Mouse (Mus musculus): Measurements from ENCODE around the gene Sh3gl3. TPM values are rescaled to one million over a fixed set of nuclear protein-coding genes. Genes with fewer than 3 reads are reported as not detected.

The Sh3gl3 gene
- 0.16 and 0.19 TPM in 2 replicates for polyA plus RNA-seq (2015; fragmentation: Nextera tagmentation; extraction: Ambion mirVana)

GRCm38 (mm10) chr7:82173540-82173939 lies at the start of gene Sh3gl3:
TSS of gene Sh3gl3 (plus strand) at chr7:82173840.
- no peak within 1 kb of the TSS for H3K27ac ChIP-seq (ENCODE audit: low read length)
- H3K4me2 ChIP-seq (ENCODE audit: low read depth, low read length), result peak within 1 kb of the TSS; percentile 71
- H3K36me3 ChIP-seq (ENCODE audit: control insufficient read depth, insufficient read depth), result no peaks in the 10 kb centered on the region
- no peaks in the 10 kb centered on the region for H3K4me1 ChIP-seq (ENCODE audit: control insufficient read depth, low read depth, low read length)
- peak within 1 kb of the TSS; percentile 50 for H3K4me3 ChIP-seq (ENCODE audit: low read depth, low read length)
- no peak within 1 kb of the TSS for H3K9ac ChIP-seq (ENCODE audit: low read depth, low read length)
- no peaks in the 10 kb centered on the region for H3K9me3 ChIP-seq (replicated peaks; ENCODE audit: control insufficient read depth, low read length)
- 56% methylated on average over 3 of the region's 3 CpGs for WGBS (ENCODE audit: insufficient replicate concordance)
- no peak for ATAC-seq (ENCODE audit: low read depth)
- H3K27me3 ChIP-seq (ENCODE audit: control insufficient read depth, insufficient read depth, low read depth, low read length), result peaks cover 20% of the 10 kb centered on the region

DNA sequence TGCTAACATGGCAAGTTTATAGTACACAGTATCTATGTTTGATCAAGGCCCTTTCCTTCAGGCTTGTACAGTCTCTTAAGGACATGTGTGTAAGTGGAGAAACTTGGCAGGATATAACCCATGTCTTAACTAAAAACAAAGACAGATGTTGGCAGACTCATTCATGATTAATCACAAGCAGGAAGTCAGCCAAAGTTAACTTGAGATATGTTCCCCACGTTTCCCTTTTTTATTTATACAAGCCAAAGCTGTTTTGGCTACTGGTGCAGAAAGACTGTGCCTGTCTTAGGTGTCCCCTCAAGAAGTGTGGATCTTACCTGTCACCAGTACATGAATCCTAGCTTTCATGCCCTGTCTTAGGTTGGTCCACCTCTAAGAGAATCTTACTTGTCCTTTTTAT lies 35.4 kb upstream of the Sh3gl3 start:
- no peak overlapping the region for H3K4me2 ChIP-seq (ENCODE audit: low read depth, low read length)

GRCm38 (mm10) chr7:82147151-82147550 lies 26.5 kb upstream of the Sh3gl3 start:
- no peak overlapping the region for H3K4me2 ChIP-seq (ENCODE audit: low read depth, low read length)
- 80% methylated on average over 5 of the region's 5 CpGs for WGBS (ENCODE audit: insufficient replicate concordance)
- H3K9ac ChIP-seq (ENCODE audit: low read depth, low read length), result no peak overlapping the region
- no peaks in the 10 kb centered on the region for H3K36me3 ChIP-seq (ENCODE audit: control insufficient read depth, insufficient read depth)
- H3K4me1 ChIP-seq (ENCODE audit: control insufficient read depth, low read depth, low read length), result no peaks in the 10 kb centered on the region
- H3K9me3 ChIP-seq (replicated peaks; ENCODE audit: control insufficient read depth, low read length), result no peaks in the 10 kb centered on the region
- no peak for ATAC-seq (ENCODE audit: low read depth)
- H3K4me3 ChIP-seq (ENCODE audit: low read depth, low read length), result no peak overlapping the region
- H3K27me3 ChIP-seq (ENCODE audit: control insufficient read depth, insufficient read depth, low read depth, low read length), result no peaks in the 10 kb centered on the region
- no peak overlapping the region for H3K27ac ChIP-seq (ENCODE audit: low read length)

More for the DNA sequence above, 35.4 kb upstream of the Sh3gl3 start:
- no peak overlapping the region for H3K27ac ChIP-seq (ENCODE audit: low read length)
- H3K4me3 ChIP-seq (ENCODE audit: low read depth, low read length), result no peak overlapping the region
- ATAC-seq (ENCODE audit: low read depth), result no peak
- no peaks in the 10 kb centered on the region for H3K4me1 ChIP-seq (ENCODE audit: control insufficient read depth, low read depth, low read length)
- H3K9me3 ChIP-seq (replicated peaks; ENCODE audit: control insufficient read depth, low read length), result no peaks in the 10 kb centered on the region
- no peaks in the 10 kb centered on the region for H3K36me3 ChIP-seq (ENCODE audit: control insufficient read depth, insufficient read depth)
- H3K9ac ChIP-seq (ENCODE audit: low read depth, low read length), result no peak overlapping the region
- WGBS (ENCODE audit: insufficient replicate concordance), result 16% methylated on average over 1 of the region's 1 CpGs
- no peaks in the 10 kb centered on the region for H3K27me3 ChIP-seq (ENCODE audit: control insufficient read depth, insufficient read depth, low read depth, low read length)

DNA sequence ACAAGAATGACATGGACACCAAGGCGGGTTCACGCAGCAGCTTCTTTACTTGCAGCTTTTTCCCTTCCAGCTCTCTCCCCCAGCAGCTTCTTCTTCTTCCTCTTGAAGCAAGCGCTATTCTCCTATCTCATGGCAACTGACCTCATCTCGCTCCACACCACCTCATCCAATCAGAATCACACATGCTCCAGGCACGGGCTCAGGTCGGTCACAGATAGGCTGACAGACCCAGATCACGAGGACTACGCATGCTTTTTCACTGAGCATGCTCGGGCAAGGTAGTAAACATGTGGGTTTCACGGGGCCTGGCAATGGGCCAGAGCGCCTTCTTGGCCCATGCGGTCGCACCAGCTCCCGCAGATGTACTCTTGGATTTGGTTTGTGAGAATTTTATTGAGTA lies 9.0 kb upstream of the Sh3gl3 start:
- H3K4me1 ChIP-seq (ENCODE audit: control insufficient read depth, low read depth, low read length), result no peaks in the 10 kb centered on the region
- no peak overlapping the region for H3K27ac ChIP-seq (ENCODE audit: low read length)
- no peaks in the 10 kb centered on the region; the same call in 1 of the 2 replicates for H3K9me3 ChIP-seq (replicated peaks; ENCODE audit: control insufficient read depth, low read length)
- 82% methylated on average over 14 of the region's 14 CpGs for WGBS (ENCODE audit: insufficient replicate concordance)
- no peak for ATAC-seq (ENCODE audit: low read depth)
- H3K27me3 ChIP-seq (ENCODE audit: control insufficient read depth, insufficient read depth, low read depth, low read length), result no peaks in the 10 kb centered on the region
- no peak overlapping the region for H3K4me3 ChIP-seq (ENCODE audit: low read depth, low read length)
- no peaks in the 10 kb centered on the region for H3K36me3 ChIP-seq (ENCODE audit: control insufficient read depth, insufficient read depth)
- no peak overlapping the region for H3K9ac ChIP-seq (ENCODE audit: low read depth, low read length)
- no peak overlapping the region for H3K4me2 ChIP-seq (ENCODE audit: low read depth, low read length)

DNA sequence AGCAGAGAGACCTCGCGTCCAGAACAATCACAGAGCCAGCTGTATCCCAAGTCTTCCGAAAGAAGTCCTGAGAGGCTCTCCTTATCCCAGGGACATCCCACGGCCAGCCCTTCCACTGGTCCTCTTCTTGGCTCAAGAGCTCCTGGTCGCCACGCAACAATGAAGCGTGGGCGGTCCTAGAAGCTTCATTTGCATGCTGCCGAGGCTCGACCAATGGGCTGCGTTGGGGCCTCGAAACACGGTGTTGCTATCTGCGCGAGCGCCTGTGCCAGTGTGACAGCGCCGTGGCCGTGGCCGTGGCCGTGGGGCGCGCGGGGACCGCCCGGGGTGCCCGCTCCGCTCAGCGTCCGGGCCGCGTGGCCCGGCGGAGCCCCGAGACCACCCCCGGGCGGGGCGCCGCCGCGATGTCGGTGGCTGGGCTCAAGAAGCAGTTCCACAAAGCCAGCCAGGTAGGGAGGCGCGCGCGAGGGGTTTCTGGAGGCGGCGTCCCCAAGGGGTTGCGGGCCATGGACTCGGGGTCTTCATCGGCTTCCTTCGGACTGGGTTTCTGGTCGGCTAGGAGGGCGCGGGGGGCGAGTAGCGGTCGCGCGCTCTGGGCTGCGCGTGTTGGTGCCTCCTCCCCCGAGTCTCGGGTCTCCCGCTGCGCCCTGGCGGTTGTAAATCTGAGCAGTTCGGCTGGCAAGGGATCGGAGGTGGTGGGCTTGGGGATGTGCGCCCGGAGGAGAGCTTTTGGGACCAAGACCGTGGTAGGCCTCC lies 1.1 kb downstream of the Sh3gl3 start:
- Histone ChIP-seq H3K4me2 (ENCODE audit: low read depth, low read length) (peak overlapping the region; percentile 71), H3K36me3 (ENCODE audit: control insufficient read depth, insufficient read depth) (no peaks in the 10 kb centered on the region), H3K9me3 (replicated peaks; ENCODE audit: control insufficient read depth, low read length) (no peaks in the 10 kb centered on the region), H3K9ac (ENCODE audit: low read depth, low read length) (no peak overlapping the region), H3K4me1 (ENCODE audit: control insufficient read depth, low read depth, low read length) (no peaks in the 10 kb centered on the region), H3K4me3 (ENCODE audit: low read depth, low read length) (peak overlapping the region; percentile 50), H3K27me3 (ENCODE audit: control insufficient read depth, insufficient read depth, low read depth, low read length) (peaks cover 20% of the 10 kb centered on the region), H3K27ac (ENCODE audit: low read length) (no peak overlapping the region)
- ATAC-seq (ENCODE audit: low read depth), result peak; percentile 71
- WGBS (ENCODE audit: insufficient replicate concordance), result 1% methylated on average over 72 of the region's 72 CpGs

GRCm38 (mm10) chr7:82175327-82175721 lies 1.7 kb downstream of the Sh3gl3 start:
- H3K4me3 ChIP-seq (ENCODE audit: low read depth, low read length), result peak overlapping the region; percentile 50
- no peaks in the 10 kb centered on the region for H3K36me3 ChIP-seq (ENCODE audit: control insufficient read depth, insufficient read depth)
- WGBS (ENCODE audit: insufficient replicate concordance), result 4% methylated on average over 16 of the region's 16 CpGs
- H3K9ac ChIP-seq (ENCODE audit: low read depth, low read length), result no peak overlapping the region
- H3K27ac ChIP-seq (ENCODE audit: low read length), result no peak overlapping the region
- H3K9me3 ChIP-seq (replicated peaks; ENCODE audit: control insufficient read depth, low read length), result no peaks in the 10 kb centered on the region
- no peak for ATAC-seq (ENCODE audit: low read depth)
- peak overlapping the region; percentile 71 for H3K4me2 ChIP-seq (ENCODE audit: low read depth, low read length)
- H3K4me1 ChIP-seq (ENCODE audit: control insufficient read depth, low read depth, low read length), result no peaks in the 10 kb centered on the region
- peaks cover 20% of the 10 kb centered on the region for H3K27me3 ChIP-seq (ENCODE audit: control insufficient read depth, insufficient read depth, low read depth, low read length)

GRCm38 (mm10) chr7:82176192-82176591 lies 2.6 kb downstream of the Sh3gl3 start:
- Histone ChIP-seq H3K36me3 (ENCODE audit: control insufficient read depth, insufficient read depth) (no peaks in the 10 kb centered on the region), H3K27me3 (ENCODE audit: control insufficient read depth, insufficient read depth, low read depth, low read length) (peaks cover 20% of the 10 kb centered on the region), H3K4me2 (ENCODE audit: low read depth, low read length) (no peak overlapping the region), H3K4me3 (ENCODE audit: low read depth, low read length) (no peak overlapping the region), H3K4me1 (ENCODE audit: control insufficient read depth, low read depth, low read length) (no peaks in the 10 kb centered on the region), H3K27ac (ENCODE audit: low read length) (no peak overlapping the region), H3K9me3 (replicated peaks; ENCODE audit: control insufficient read depth, low read length) (no peaks in the 10 kb centered on the region), H3K9ac (ENCODE audit: low read depth, low read length) (no peak overlapping the region)
- 48% methylated on average over 3 of the region's 3 CpGs for WGBS (ENCODE audit: insufficient replicate concordance)
- ATAC-seq (ENCODE audit: low read depth), result no peak

- 76% methylated on average over 5 of the region's 5 CpGs for WGBS (ENCODE audit: insufficient replicate concordance)
- Histone ChIP-seq H3K4me2 (ENCODE audit: low read depth, low read length) (no peak overlapping the region), H3K27me3 (ENCODE audit: control insufficient read depth, insufficient read depth, low read depth, low read length) (peaks cover 20% of the 10 kb centered on the region), H3K4me3 (ENCODE audit: low read depth, low read length) (no peak overlapping the region), H3K9me3 (replicated peaks; ENCODE audit: control insufficient read depth, low read length) (no peaks in the 10 kb centered on the region), H3K36me3 (ENCODE audit: control insufficient read depth, insufficient read depth) (no peaks in the 10 kb centered on the region), H3K4me1 (ENCODE audit: control insufficient read depth, low read depth, low read length) (no peaks in the 10 kb centered on the region), H3K9ac (ENCODE audit: low read depth, low read length) (no peak overlapping the region), H3K27ac (ENCODE audit: low read length) (no peak overlapping the region)
- no peak for ATAC-seq (ENCODE audit: low read depth)
Measured at GRCm38 (mm10) chr7:82177336-82177735, 3.7 kb downstream of the Sh3gl3 start.

DNA sequence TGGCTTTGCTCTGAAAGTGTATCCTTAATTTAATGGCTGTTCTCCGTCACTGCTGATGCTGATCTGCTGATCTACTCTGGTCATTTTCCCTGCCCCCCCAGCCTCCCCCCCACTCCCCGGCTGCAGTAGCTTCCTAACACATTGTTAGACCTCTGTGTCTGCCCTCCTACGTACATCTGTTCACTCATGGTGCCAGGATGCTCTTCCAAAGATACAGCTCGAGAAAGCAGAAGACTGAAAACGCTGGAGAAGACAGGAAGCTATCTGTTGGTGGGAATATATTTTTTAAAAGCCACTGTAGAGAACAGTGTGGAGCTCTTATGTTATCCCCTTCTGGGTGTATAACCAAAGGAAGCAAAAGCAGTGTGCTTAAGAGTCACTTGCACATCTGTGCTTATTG lies 7.3 kb downstream of the Sh3gl3 start:
- WGBS (ENCODE audit: insufficient replicate concordance), result 61% methylated on average over 5 of the region's 5 CpGs
- ATAC-seq (ENCODE audit: low read depth), result no peak

More for the DNA sequence above, 7.3 kb downstream of the Sh3gl3 start:
- Histone ChIP-seq H3K27me3 (ENCODE audit: control insufficient read depth, insufficient read depth, low read depth, low read length) (peaks cover under 1% of the 10 kb centered on the region; the same call in 1 of the 2 replicates), H3K4me2 (ENCODE audit: low read depth, low read length) (no peak overlapping the region), H3K4me1 (ENCODE audit: control insufficient read depth, low read depth, low read length) (no peaks in the 10 kb centered on the region), H3K9ac (ENCODE audit: low read depth, low read length) (no peak overlapping the region), H3K36me3 (ENCODE audit: control insufficient read depth, insufficient read depth) (no peaks in the 10 kb centered on the region), H3K27ac (ENCODE audit: low read length) (no peak overlapping the region), H3K9me3 (replicated peaks; ENCODE audit: control insufficient read depth, low read length) (no peaks in the 10 kb centered on the region), H3K4me3 (ENCODE audit: low read depth, low read length) (no peak overlapping the region)

Data from liver, embryonic 16.5 days (tissue).